Mouse (Mus musculus): ENCODE results near the gene Mars.

Mars gene

GRCm38 (mm10) chr10:127261706-127262547 is 49.7 kb downstream of the Mars start:
- DNase-seq (ENCODE audit: low spot score) = no peak

- no peak for DNase-seq (ENCODE audit: low spot score)
Measured at GRCm38 (mm10) chr10:127258489-127258888, 53.1 kb downstream of the Mars start.

DNA sequence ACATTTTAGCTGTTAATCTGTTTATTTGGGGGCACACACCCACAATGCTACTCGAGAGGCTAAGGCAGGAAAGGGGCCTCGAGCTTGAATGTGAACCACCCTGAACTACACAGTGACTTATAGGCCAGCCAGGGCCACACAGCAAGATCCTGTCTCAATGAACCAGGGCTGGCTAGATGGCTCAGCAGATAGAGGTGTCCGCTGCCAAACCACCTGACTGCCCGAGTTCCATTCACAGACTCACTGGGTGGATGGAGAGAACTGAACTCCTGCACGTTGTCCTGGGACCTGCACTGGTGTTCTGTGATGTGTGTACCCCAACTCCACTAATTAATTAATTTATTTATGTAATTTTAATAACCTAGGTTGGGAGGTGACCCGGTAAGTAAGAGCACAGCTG is 53.8 kb downstream of the Mars start:
- no peak for DNase-seq (ENCODE audit: low spot score)

DNA sequence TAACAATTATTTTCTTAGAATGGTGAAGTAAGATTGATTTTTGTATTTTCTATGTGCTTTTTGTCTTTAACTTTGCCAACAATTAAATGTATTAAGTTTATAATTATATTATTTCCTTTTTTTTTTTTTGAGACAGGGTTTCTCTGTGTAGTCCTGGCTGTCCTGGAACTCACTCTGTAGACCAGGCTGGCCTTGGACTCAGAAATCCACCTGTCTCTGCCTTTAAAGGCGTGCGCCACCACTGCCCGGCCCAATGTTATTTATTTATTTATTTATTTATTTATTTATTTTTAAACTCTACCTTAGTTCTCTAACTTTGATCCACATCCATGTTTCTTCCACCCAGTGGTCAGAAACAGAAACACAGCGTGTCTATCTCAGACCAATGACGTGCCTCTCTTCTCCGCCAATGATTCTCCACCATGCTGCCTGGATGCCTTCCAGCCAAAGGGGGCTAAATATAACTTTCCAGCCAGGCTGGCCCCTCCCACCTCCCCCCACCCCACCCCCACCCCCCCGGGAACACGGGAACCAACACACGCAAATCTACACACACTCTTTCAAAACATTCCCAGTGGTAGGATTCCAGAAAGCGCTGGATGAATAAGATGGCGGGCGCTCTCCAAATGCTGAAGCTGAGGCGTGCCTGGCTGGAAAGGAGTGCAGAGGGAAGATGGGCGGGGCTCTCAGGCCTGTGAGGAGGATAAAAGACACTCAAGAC is 55.8 kb downstream of the Mars start:
- DNase-seq (ENCODE audit: low spot score) = peak; percentile 47

- no peak for DNase-seq (ENCODE audit: low spot score)
Measured at GRCm38 (mm10) chr10:127250810-127251209, 60.8 kb downstream of the Mars start.
